In genomic region chr7:82552005-82552404, GRCm38 (mm10) we compare ENCODE assay signal across 26 mouse cellular contexts.
"Had no signal": no experiment of that assay in that cellular context is flagged by ENCODE, and none has a peak within 500 bp of the region (broad histone marks: within the 10 kb centered on the region; RNA-seq: fewer than 3 reads in every experiment).

No protein-coding gene starts in this region.

- H3K27ac ChIP-seq: gastrocnemius, adult 2 months; heart, adult 2 months; heart, embryonic 13.5 days; heart, embryonic 15.5 days; hindbrain, embryonic 10.5 days; hindbrain, embryonic 12.5 days; hindbrain, embryonic 14.5 days; intestine, embryonic 15.5 days; layer of hippocampus, adult 2 months; left cerebral cortex, adult 2 months; limb, embryonic 10.5 days; limb, embryonic 12.5 days; liver, embryonic 14.5 days had no signal

- H3K4me3 ChIP-seq: gastrocnemius, adult 2 months; heart, adult 2 months; heart, embryonic 13.5 days; heart, embryonic 15.5 days; hindbrain, embryonic 10.5 days; hindbrain, embryonic 12.5 days; intestine, embryonic 15.5 days; layer of hippocampus, adult 2 months; left cerebral cortex, adult 2 months; limb, embryonic 10.5 days; limb, embryonic 12.5 days had no signal

- H3K36me3 ChIP-seq: heart, embryonic 13.5 days; heart, embryonic 15.5 days; hindbrain, embryonic 10.5 days; hindbrain, embryonic 12.5 days; intestine, embryonic 15.5 days; limb, embryonic 10.5 days; limb, embryonic 12.5 days had no signal

- ATAC-seq: hindbrain, embryonic 16.5 days; inflammation-experienced regulatory T-cells, adult 6 months; intestine, embryonic 15.5 days; intestine, postnatal 0 days had no signal

- H3K27me3 ChIP-seq: heart, embryonic 13.5 days; heart, embryonic 15.5 days; hindbrain, embryonic 12.5 days; intestine, embryonic 15.5 days; limb, embryonic 12.5 days had no signal

- DNase-seq: gastrocnemius, adult 2 months; gastrocnemius, postnatal 10 days; gastrocnemius, postnatal 25 days; heart, adult 2 months; heart, postnatal 14 days; heart, postnatal 4 days; kidney, adult 18-20 months; kidney, adult 8-10 months; kidney, postnatal 10 days; kidney, postnatal 25 days; kidney, postnatal 4 days; liver had no signal

- H3K4me1 ChIP-seq: hindbrain, embryonic 12.5 days; intestine, embryonic 15.5 days had no signal
